Mouse (Mus musculus): Measurements from ENCODE around the gene Kcnq4. TPM values are rescaled to one million over a fixed set of nuclear protein-coding genes. Genes with fewer than 3 reads are reported as not detected.

Gene Kcnq4
- polyA plus RNA-seq, 1 experiment from 2014 or later: 0.73 TPM

DNA sequence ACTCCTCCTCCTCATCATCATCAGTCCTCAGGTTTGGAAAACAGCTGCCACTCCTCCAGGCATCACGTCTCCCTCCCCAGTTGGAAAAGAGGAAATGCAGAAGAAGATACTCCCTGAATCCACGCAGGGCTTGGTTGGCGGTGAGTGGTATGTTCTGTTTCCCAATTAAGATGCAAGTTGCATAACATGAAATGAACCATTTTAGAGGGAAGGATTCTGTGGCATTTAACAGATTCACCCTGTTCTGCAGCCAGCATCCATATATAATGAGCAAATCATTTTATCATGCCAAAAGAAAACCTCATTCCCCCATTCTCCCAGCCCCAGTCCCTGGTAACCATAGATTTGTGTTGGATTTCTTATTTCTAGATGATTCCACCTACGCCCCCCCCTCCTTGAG lies 87.9 kb downstream of the Kcnq4 start:
- ATAC-seq (ENCODE audit: low FRiP score, low TSS enrichment): no peak
- no peaks in the 10 kb centered on the region for H3K4me1 ChIP-seq (ENCODE audit: control insufficient read depth, insufficient read depth, low read length)
- no peaks in the 10 kb centered on the region for H3K27me3 ChIP-seq (ENCODE audit: control insufficient read depth, insufficient read depth, low read length)
- 74% methylated on average over 4 of the region's 4 CpGs for WGBS
- H3K4me3 ChIP-seq (ENCODE audit: low read length): no peak overlapping the region
- no peak overlapping the region for H3K9ac ChIP-seq (ENCODE audit: low read depth, low read length)
- H3K27ac ChIP-seq (ENCODE audit: low read depth, low read length): no peak overlapping the region
- no peaks in the 10 kb centered on the region for H3K9me3 ChIP-seq (ENCODE audit: control insufficient read depth, low read length)
- H3K4me2 ChIP-seq (replicated peaks; ENCODE audit: low read depth, low read length): no peak overlapping the region
- H3K36me3 ChIP-seq (ENCODE audit: control insufficient read depth, insufficient read depth, low read length): no peaks in the 10 kb centered on the region

DNA sequence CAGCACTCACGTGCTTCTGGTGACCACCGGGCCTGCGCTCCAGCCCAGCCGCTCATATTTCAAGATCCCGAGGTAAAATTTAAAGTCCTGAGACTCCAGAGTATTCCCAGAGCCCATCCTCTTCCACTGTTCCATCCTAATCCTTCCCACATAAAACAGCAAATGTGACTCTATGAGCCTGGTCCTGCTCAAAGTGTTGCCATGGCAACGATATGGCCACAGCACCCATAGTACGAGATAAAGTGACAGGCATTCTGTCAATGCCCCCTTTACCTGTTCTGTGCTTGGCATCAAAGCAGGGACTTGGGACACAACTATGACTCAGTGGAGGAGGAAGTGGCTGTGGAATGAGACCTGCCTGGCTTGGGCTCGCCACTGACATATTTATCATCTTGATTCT lies 92.5 kb downstream of the Kcnq4 start:
- WGBS: 74% methylated on average over 8 of the region's 8 CpGs
- Histone ChIP-seq H3K9ac (ENCODE audit: low read depth, low read length) (no peak overlapping the region), H3K9me3 (ENCODE audit: control insufficient read depth, low read length) (0 out of 2 replicates have a peak, but pooled peaks cover 3% of the 10 kb centered on the region), H3K4me3 (ENCODE audit: low read length) (no peak overlapping the region), H3K36me3 (ENCODE audit: control insufficient read depth, insufficient read depth, low read length) (no peaks in the 10 kb centered on the region), H3K4me2 (replicated peaks; ENCODE audit: low read depth, low read length) (no peak overlapping the region), H3K4me1 (ENCODE audit: control insufficient read depth, insufficient read depth, low read length) (no peaks in the 10 kb centered on the region), H3K27ac (ENCODE audit: low read depth, low read length) (no peak overlapping the region), H3K27me3 (ENCODE audit: control insufficient read depth, insufficient read depth, low read length) (no peaks in the 10 kb centered on the region)
- ATAC-seq (ENCODE audit: low FRiP score, low TSS enrichment): no peak

DNA sequence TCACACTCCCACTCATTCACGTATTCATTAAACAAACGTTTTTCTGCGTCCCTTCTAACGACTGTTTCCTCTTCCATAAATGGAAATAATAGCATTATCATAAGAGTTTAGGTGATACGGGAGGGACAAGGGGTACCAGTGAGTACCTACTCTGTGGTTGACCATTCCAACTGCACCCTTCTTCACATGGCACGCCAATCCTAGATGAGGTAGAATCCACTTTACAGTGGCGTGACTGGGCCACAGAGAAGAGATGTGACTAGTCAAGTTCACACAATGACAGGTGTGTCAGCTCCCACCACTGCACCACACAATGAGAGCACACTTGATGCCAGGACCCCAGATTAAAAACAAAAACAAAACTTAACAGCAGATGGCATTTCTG lies 98.2 kb downstream of the Kcnq4 start:
- Histone ChIP-seq H3K4me3 (ENCODE audit: low read length) (peak overlapping the region; percentile 36), H3K4me2 (replicated peaks; ENCODE audit: low read depth, low read length) (peak overlapping the region; percentile 73), H3K36me3 (ENCODE audit: control insufficient read depth, insufficient read depth, low read length) (no peaks in the 10 kb centered on the region), H3K9ac (ENCODE audit: low read depth, low read length) (no peak overlapping the region), H3K27ac (ENCODE audit: low read depth, low read length) (no peak overlapping the region), H3K4me1 (ENCODE audit: control insufficient read depth, insufficient read depth, low read length) (no peaks in the 10 kb centered on the region), H3K9me3 (ENCODE audit: control insufficient read depth, low read length) (0 out of 2 replicates have a peak, but pooled peaks cover 3% of the 10 kb centered on the region), H3K27me3 (ENCODE audit: control insufficient read depth, insufficient read depth, low read length) (peaks cover 23% of the 10 kb centered on the region)
- no peak for ATAC-seq (ENCODE audit: low FRiP score, low TSS enrichment)
- 21% methylated on average over 7 of the region's 7 CpGs for WGBS

DNA sequence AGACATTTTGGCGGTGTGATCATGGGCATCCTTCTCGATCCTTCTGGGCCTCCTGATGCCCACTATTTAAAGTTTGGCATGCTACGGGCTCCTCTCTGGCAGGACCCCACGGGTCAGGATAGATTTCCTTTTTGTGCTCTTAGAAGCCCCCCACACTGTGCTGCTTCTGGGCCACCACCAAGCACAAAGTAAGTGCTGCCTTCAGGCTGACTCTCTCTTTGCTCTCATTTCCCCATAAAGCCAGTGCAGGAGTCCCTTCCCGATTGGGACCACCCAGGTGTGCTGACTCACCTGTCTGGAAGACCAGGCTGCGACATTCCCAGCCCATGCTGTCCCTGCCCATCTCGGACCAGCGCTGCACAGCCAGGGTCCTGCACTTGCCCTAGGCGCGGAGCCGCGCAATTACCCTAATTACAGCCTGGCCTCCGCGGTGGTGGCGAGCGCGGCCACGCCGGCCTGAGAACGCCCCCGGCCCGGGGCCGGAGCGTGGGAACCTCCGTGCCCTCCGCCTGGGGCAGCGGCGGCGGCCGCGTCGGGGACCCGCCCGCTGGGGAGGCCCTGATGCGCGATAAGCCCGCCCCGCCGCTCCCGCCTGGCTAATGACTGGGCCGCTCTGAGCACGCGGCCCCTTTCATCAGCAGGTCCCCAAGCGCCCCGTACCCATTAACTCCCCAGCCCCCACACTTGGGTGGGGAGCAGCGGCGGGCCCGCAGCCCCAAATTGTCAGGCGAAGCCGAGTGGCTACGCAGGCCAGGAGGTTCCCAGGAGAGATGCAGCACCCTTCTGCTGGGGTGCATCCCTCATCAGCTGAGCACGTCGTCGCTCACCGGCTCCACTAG lies 98.8 kb downstream of the Kcnq4 start:
- Histone ChIP-seq H3K9me3 (ENCODE audit: control insufficient read depth, low read length) (0 out of 2 replicates have a peak, but pooled peaks cover 3% of the 10 kb centered on the region), H3K4me3 (ENCODE audit: low read length) (peak overlapping the region; percentile 36), H3K36me3 (ENCODE audit: control insufficient read depth, insufficient read depth, low read length) (no peaks in the 10 kb centered on the region), H3K27ac (ENCODE audit: low read depth, low read length) (no peak overlapping the region), H3K27me3 (ENCODE audit: control insufficient read depth, insufficient read depth, low read length) (peaks cover 23% of the 10 kb centered on the region), H3K4me1 (ENCODE audit: control insufficient read depth, insufficient read depth, low read length) (no peaks in the 10 kb centered on the region), H3K4me2 (replicated peaks; ENCODE audit: low read depth, low read length) (peak overlapping the region; percentile 73), H3K9ac (ENCODE audit: low read depth, low read length) (peak overlapping the region; percentile 44; the same call in 1 of the 2 replicates)
- peak; percentile 78 for ATAC-seq (ENCODE audit: low FRiP score, low TSS enrichment)
- 4% methylated on average over 52 of the region's 55 CpGs for WGBS

MicroRNA genes within 50 kb of the gene (microRNA counts, 519-probe panel; counts per million panel counts)
- microRNA mmu-miR-30e: 3,665 counts per million, percentile 19 among the panel's probes with 10 or more counts

Small RNA genes lying within 50 kb of the gene (microRNA-seq; reads per million reads assigned to microRNA genes)
- 114 reads per million, percentile 56 among the genes with 10 or more reads in this experiment for gene Mir30c-1
- gene Mir30e: not detected
- not detected for gene Mir30f

Other genes starting within 250 kb of the Kcnq4 start
- not detected in 2 replicates for gene Slfnl1, start 216.4 kb downstream of the Kcnq4 start, polyA plus RNA-seq (2014; fragmentation: Nextera tagmentation; extraction: Ambion mirVana)
- 80.5 and 102 TPM in 2 replicates for gene Ctps, start 178.3 kb downstream of the Kcnq4 start, polyA plus RNA-seq (2014; fragmentation: Nextera tagmentation; extraction: Ambion mirVana)
- gene Gm8439, start 159.9 kb downstream of the Kcnq4 start, polyA plus RNA-seq (2014; fragmentation: Nextera tagmentation; extraction: Ambion mirVana): not detected in 2 replicates
- gene Cited4, start 82.0 kb downstream of the Kcnq4 start, polyA plus RNA-seq (2014; fragmentation: Nextera tagmentation; extraction: Ambion mirVana): 9.3 and 11.0 TPM in 2 replicates
- 106 and 133 TPM in 2 replicates for gene Nfyc, start 83.0 kb upstream of the Kcnq4 start, polyA plus RNA-seq (2014; fragmentation: Nextera tagmentation; extraction: Ambion mirVana)
- 0.21 and 0.31 TPM in 2 replicates for gene Rims3, start 106.2 kb upstream of the Kcnq4 start, polyA plus RNA-seq (2014; fragmentation: Nextera tagmentation; extraction: Ambion mirVana)
- 25.9 and 29.0 TPM in 2 replicates for gene Exo5, start 176.4 kb upstream of the Kcnq4 start, polyA plus RNA-seq (2014; fragmentation: Nextera tagmentation; extraction: Ambion mirVana)
- 9.0 and 9.9 TPM in 2 replicates for gene Zfp69, start 203.1 kb upstream of the Kcnq4 start, polyA plus RNA-seq (2014; fragmentation: Nextera tagmentation; extraction: Ambion mirVana)

Measured in kidney, embryonic 14.5 days (tissue).